In the genomic region with DNA sequence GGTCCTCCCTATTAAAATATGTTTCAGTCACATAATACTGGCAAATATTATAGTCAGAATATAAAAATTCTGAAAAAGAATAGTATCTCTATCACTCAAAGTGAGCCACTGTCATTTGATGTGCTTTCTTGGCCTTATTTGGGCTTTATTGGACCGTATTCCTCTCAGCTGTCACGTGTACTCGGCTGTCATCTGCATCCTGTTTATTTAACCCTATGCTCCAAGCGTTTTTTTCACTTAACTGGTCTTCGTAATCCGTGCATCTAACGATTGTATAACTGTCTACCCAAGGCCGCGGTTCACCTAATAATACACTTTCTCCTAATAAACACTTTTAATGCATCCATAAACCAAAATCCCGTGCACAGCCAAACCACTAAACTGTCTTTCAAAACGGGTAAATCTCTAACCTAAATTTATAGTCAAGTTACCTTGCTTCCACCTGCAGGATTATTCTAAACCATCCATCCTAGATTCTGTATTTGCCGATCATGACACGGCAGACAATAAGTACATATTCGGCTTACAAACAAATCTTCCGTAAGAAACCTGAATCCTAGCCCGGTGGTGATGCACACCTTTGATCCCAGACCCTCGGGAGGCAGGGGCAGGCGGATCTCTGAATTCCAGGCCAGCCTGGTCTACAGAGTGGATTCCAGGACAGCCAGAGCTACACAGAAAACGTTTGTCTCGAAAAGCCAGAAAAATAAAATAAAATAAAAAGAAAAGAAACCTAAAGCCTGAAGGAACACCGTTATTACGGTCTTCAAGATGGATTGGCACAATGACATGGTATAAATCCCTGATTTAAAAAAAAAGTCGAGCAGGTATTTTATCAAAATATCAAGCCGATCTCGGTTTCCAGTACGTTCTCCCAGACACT, we compare ENCODE assay signal across 9 mouse cellular contexts. TPM values are rescaled to one million over a fixed set of nuclear protein-coding genes. Genes with fewer than 3 reads are reported as not detected.
DNase-seq lines count a peak whose midpoint lies in the region; ATAC-seq and TF ChIP-seq lines count a peak whose summit lies in the region.
"Had no signal": no experiment of that assay in that cellular context is flagged by ENCODE, and none has a peak within 500 bp of the region (broad histone marks: within the 10 kb centered on the region; RNA-seq: fewer than 3 reads in every experiment).

No protein-coding gene starts in this region.

- peak; percentile 12 for DNase-seq in embryo, embryonic 9.5 days (ENCODE audit: extremely low spot score)
- no peak for DNase-seq in embryo, embryonic 10 days (ENCODE audit: low spot score)
- DNase-seq in heart, postnatal 0 days (ENCODE audit: low spot score): no peak
- DNase-seq in liver, embryonic 14.5 days (ENCODE audit: low read depth in 3 of 3, low spot score in 3 of 3): no peak
- DNase-seq in left cerebral cortex, adult 11 months (ENCODE audit: low spot score): no peak

- no peak for TF ChIP-seq CTCF in bone marrow, adult 2 months (IDR thresholded peaks at IDR 0.05; ENCODE audit: control insufficient read depth, insufficient read depth, low read length)
- no peak for TF ChIP-seq CTCF in heart, postnatal 0 days (IDR thresholded peaks at IDR 0.05; ENCODE audit: low read depth)
- no peak for TF ChIP-seq CTCF in liver, embryonic 14.5 days (IDR thresholded peaks at IDR 0.05; ENCODE audit: low read depth)

- no peak overlapping the region; the same call in 1 of the 2 replicates for H3K27ac ChIP-seq in bone marrow, adult 2 months (ENCODE audit: control insufficient read depth, insufficient read depth, low read depth, low read length, poor library complexity)
- H3K27ac ChIP-seq in heart, postnatal 0 days (ENCODE audit: low read depth): peak overlapping the region; percentile 97
- no peak overlapping the region for H3K27ac ChIP-seq in liver, embryonic 14.5 days
- peak overlapping the region; percentile 99 for H3K27ac ChIP-seq in neural tube, embryonic 15.5 days (replicated peaks)

- H3K27me3 ChIP-seq in heart, postnatal 0 days (ENCODE audit: control insufficient read depth, insufficient read depth, low read length): no peaks in the 10 kb centered on the region
- no peaks in the 10 kb centered on the region for H3K27me3 ChIP-seq in liver, embryonic 14.5 days (ENCODE audit: control insufficient read depth, insufficient read depth, low read length)
- H3K27me3 ChIP-seq in neural tube, embryonic 15.5 days (replicated peaks): no peaks in the 10 kb centered on the region
- H3K27me3 ChIP-seq: Patski had no signal

- peak overlapping the region; percentile 69 for H3K4me2 ChIP-seq in heart, postnatal 0 days (ENCODE audit: low read depth, low read length)
- H3K4me2 ChIP-seq in liver, embryonic 14.5 days (ENCODE audit: low read depth): peak overlapping the region; percentile 81
- H3K4me2 ChIP-seq in neural tube, embryonic 15.5 days: peak overlapping the region; percentile 87

- peak overlapping the region; percentile 94 for H3K9ac ChIP-seq in heart, postnatal 0 days (replicated peaks; ENCODE audit: low read depth, low read length)
- peak overlapping the region; percentile 94 for H3K9ac ChIP-seq in liver, embryonic 14.5 days (replicated peaks)
- peak overlapping the region; percentile 98 for H3K9ac ChIP-seq in neural tube, embryonic 15.5 days (replicated peaks)

- H3K9me3 ChIP-seq in heart, postnatal 0 days (replicated peaks; ENCODE audit: control insufficient read depth, low read length): no peaks in the 10 kb centered on the region
- no peaks in the 10 kb centered on the region for H3K9me3 ChIP-seq in liver, embryonic 14.5 days (ENCODE audit: control insufficient read depth, low read length)
- H3K9me3 ChIP-seq in neural tube, embryonic 15.5 days (replicated peaks): no peaks in the 10 kb centered on the region

- no peak for ATAC-seq in heart, postnatal 0 days (ENCODE audit: insufficient read depth, low read depth)
- ATAC-seq in liver, embryonic 14.5 days (ENCODE audit: insufficient read depth): no peak
- ATAC-seq in neural tube, embryonic 15.5 days (ENCODE audit: low FRiP score): no peak
- ATAC-seq in monocyte, adult 5-6 weeks (replicated peaks; ENCODE audit: insufficient number of reproducible peaks, low FRiP score, low TSS enrichment, poor library complexity, severe bottlenecking): no peak

- no peak for TF ChIP-seq EP300 in heart, postnatal 0 days (IDR thresholded peaks at IDR 0.05; ENCODE audit: low read depth)
- no peak for TF ChIP-seq EP300 in liver, embryonic 14.5 days (IDR thresholded peaks at IDR 0.05; ENCODE audit: low read depth)

- no peaks in the 10 kb centered on the region; the same call in 1 of the 2 replicates for H3K4me1 ChIP-seq in bone marrow, adult 2 months (ENCODE audit: control insufficient read depth, insufficient read depth, low read length)
- peaks cover 12% of the 10 kb centered on the region for H3K4me1 ChIP-seq in heart, postnatal 0 days (ENCODE audit: control insufficient read depth, insufficient read depth)
- H3K4me1 ChIP-seq in liver, embryonic 14.5 days (replicated peaks; ENCODE audit: control insufficient read depth in 2 of 2, insufficient read depth in 2 of 2, low read length in 1 of 2): peaks cover 9 to 19% of the 10 kb centered on the region in 2 experiments
- peaks cover 34% of the 10 kb centered on the region for H3K4me1 ChIP-seq in neural tube, embryonic 15.5 days

- WGBS in bone marrow, adult 2 months: 20% methylated on average over 26 of the region's 26 CpGs
- WGBS in heart, postnatal 0 days: 31% methylated on average over 26 of the region's 26 CpGs
- WGBS in liver, embryonic 14.5 days (ENCODE audit: insufficient replicate concordance): 26% methylated on average over 26 of the region's 26 CpGs
- WGBS in neural tube, embryonic 15.5 days: 35% methylated on average over 26 of the region's 26 CpGs

- peak overlapping the region; percentile 99 for H3K4me3 ChIP-seq in bone marrow, adult 2 months (replicated peaks; ENCODE audit: control insufficient read depth, low read depth, low read length)
- peak overlapping the region; percentile 71 for H3K4me3 ChIP-seq in heart, postnatal 0 days (ENCODE audit: low read depth, low read length)
- peak overlapping the region; percentile 86 to 89 for H3K4me3 ChIP-seq in liver, embryonic 14.5 days (ENCODE audit: insufficient read depth in 1 of 2, low read depth in 2 of 2, low read length in 2 of 2)
- H3K4me3 ChIP-seq in neural tube, embryonic 15.5 days (replicated peaks): peak overlapping the region; percentile 73

- H3K36me3 ChIP-seq in heart, postnatal 0 days (replicated peaks; ENCODE audit: control insufficient read depth, insufficient read depth, low read length): peaks cover 15% of the 10 kb centered on the region
- no peaks in the 10 kb centered on the region; the same call in none of the 2 replicates for H3K36me3 ChIP-seq in liver, embryonic 14.5 days (replicated peaks; ENCODE audit: control insufficient read depth, insufficient read depth, low read depth)
- 0 out of 2 replicates have a peak, but pooled peaks cover 7% of the 10 kb centered on the region for H3K36me3 ChIP-seq in neural tube, embryonic 15.5 days

- TF ChIP-seq POLR2A in bone marrow, adult 2 months (IDR thresholded peaks at IDR 0.05; ENCODE audit: borderline replicate concordance, control insufficient read depth, low read depth, low read length): no peak

RNA-seq across cellular contexts. Expression of a gene that starts 1.7 kb away (rescaled TPM):
- polyA plus RNA-seq in bone marrow, adult 2 months (2011; ENCODE audit: insufficient read depth, insufficient read length, low replicate concordance, missing spikeins): 11.9 and 13.7 TPM in 2 replicates
- total RNA-seq in heart, postnatal 0 days (2014; rRNA removed; ENCODE audit: low replicate concordance): 31.0 and 32.4 TPM in 2 replicates
- 65.1 and 66.3 TPM in 2 replicates for polyA plus RNA-seq in heart, postnatal 0 days (2015; fragmentation: Nextera tagmentation; extraction: Ambion mirVana)
- polyA plus RNA-seq in liver, embryonic 14.5 days (2012; rRNA removed): 3.9 and 5.0 TPM in 2 replicates
- polyA plus RNA-seq in liver, embryonic 14.5 days (2014; fragmentation: Nextera tagmentation; extraction: Ambion mirVana): 20.0 and 23.4 TPM in 2 replicates
- polyA plus RNA-seq in neural tube, embryonic 15.5 days (2015; fragmentation: Nextera tagmentation; extraction: Ambion mirVana): 103 and 111 TPM in 2 replicates
- 54.3 to 92.1 TPM (median 63.5 TPM) in 3 replicates for total RNA-seq in monocyte, adult 5-6 weeks (2017)

RNA-seq across cellular contexts. Expression of a gene that starts 54.5 kb away (rescaled TPM):
- 63.4 and 84.2 TPM in 2 replicates for polyA plus RNA-seq in bone marrow, adult 2 months (2011; ENCODE audit: insufficient read depth, insufficient read length, low replicate concordance, missing spikeins)
- total RNA-seq in heart, postnatal 0 days (2014; rRNA removed; ENCODE audit: low replicate concordance): 56.9 and 72.7 TPM in 2 replicates
- polyA plus RNA-seq in heart, postnatal 0 days (2015; fragmentation: Nextera tagmentation; extraction: Ambion mirVana): 96.9 and 107 TPM in 2 replicates
- 31.8 and 53.2 TPM in 2 replicates for polyA plus RNA-seq in liver, embryonic 14.5 days (2012; rRNA removed)
- 115 and 132 TPM in 2 replicates for polyA plus RNA-seq in liver, embryonic 14.5 days (2014; fragmentation: Nextera tagmentation; extraction: Ambion mirVana)
- 74.8 and 96.9 TPM in 2 replicates for polyA plus RNA-seq in neural tube, embryonic 15.5 days (2015; fragmentation: Nextera tagmentation; extraction: Ambion mirVana)
- total RNA-seq in monocyte, adult 5-6 weeks (2017): 155 to 185 TPM (median 183 TPM) in 3 replicates

RNA-seq across cellular contexts. Expression of a gene that starts 58.8 kb away (rescaled TPM):
- 4.4 and 12.0 TPM in 2 replicates for polyA plus RNA-seq in bone marrow, adult 2 months (2011; ENCODE audit: insufficient read depth, insufficient read length, low replicate concordance, missing spikeins)
- total RNA-seq in heart, postnatal 0 days (2014; rRNA removed; ENCODE audit: low replicate concordance): 64.7 and 83.8 TPM in 2 replicates
- polyA plus RNA-seq in heart, postnatal 0 days (2015; fragmentation: Nextera tagmentation; extraction: Ambion mirVana): 33.7 and 39.0 TPM in 2 replicates
- 1.6 and 2.0 TPM in 2 replicates for polyA plus RNA-seq in liver, embryonic 14.5 days (2012; rRNA removed)
- 2.3 and 2.4 TPM in 2 replicates for polyA plus RNA-seq in liver, embryonic 14.5 days (2014; fragmentation: Nextera tagmentation; extraction: Ambion mirVana)
- 53.9 and 58.9 TPM in 2 replicates for polyA plus RNA-seq in neural tube, embryonic 15.5 days (2015; fragmentation: Nextera tagmentation; extraction: Ambion mirVana)
- total RNA-seq in monocyte, adult 5-6 weeks (2017): 0.43 to 1.5 TPM in 2 of 3 replicates, not detected in the other

Comparison
In these comparisons a context has a peak if more than half of its experiments do, and no peak if none do; other contexts are left out.
1. H3K27ac ChIP-seq: peak in heart, postnatal 0 days (single experiment) and neural tube, embryonic 15.5 days (single experiment); none in bone marrow, adult 2 months (single experiment) and liver, embryonic 14.5 days (single experiment).
2. Peak in every context shown above with its lines, with median percentiles within 50 percentile points of each other: H3K4me3 ChIP-seq, H3K4me2 ChIP-seq and H3K9ac ChIP-seq.